Mouse (Mus musculus): Measurements from ENCODE around the gene Zfp319.

DNA sequence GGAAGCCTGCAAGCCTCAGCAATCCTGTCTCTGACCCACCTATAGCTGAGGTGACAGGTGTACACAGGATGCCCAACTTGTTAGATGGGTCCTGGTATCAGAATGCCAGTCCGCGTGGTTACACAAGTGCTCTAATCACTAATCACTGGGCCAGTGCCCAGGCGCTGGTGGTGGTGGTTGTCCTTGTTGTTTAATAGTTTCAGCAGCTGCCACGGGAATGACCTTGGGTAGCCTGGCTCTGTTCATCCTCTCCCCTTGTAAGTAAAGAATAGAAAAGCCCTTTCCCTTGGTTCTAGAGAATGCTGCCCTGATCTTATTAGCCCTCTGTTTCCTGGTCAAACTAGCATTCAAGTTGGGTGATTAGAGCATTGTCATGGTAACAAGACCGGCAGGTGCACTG is 10.0 kb upstream of the Zfp319 start:
- no peak for TF ChIP-seq CTCF (IDR thresholded peaks at IDR 0.05; ENCODE audit: borderline replicate concordance, extremely low read depth, insufficient read depth, insufficient read length)
- no peak for TF ChIP-seq POLR2A (IDR thresholded peaks at IDR 0.05; ENCODE audit: borderline replicate concordance, extremely low read depth, insufficient read depth, insufficient read length, poor library complexity, severe bottlenecking)

All from brain, embryonic 14.5 days (tissue).